Mouse (Mus musculus): ENCODE results near the gene Klhl3. TPM values are rescaled to one million over a fixed set of nuclear protein-coding genes. Genes with fewer than 3 reads are reported as not detected.

Klhl3 gene
- polyA plus RNA-seq, 1 experiment from 2014 or later = 8.9 TPM

DNA sequence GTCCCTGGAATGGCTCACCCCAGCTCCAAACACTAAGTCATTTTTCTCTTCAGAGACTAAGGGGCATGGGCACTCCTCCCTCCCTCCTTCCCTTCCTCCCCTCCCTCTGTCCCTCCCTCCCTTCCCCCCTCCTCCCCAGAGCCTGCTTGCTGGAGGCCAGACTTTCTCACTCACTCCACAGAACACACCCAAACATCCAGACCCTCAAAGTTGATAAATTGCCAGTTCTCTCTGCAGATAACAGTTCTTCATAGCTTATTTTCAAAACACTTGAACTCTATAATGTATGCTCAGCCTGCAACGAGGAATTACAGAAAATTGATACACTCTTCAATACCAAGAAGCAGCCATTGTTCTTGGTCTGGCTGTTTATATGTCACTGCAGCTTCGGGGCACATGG is 133.3 kb downstream of the Klhl3 start:
- peaks cover 22% of the 10 kb centered on the region for H3K4me1 ChIP-seq (replicated peaks)
- no peak for ATAC-seq
- peaks cover 3% of the 10 kb centered on the region; the same call in 1 of the 2 replicates for H3K9me3 ChIP-seq
- no peaks in the 10 kb centered on the region for H3K27me3 ChIP-seq
- no peak overlapping the region for H3K9ac ChIP-seq (replicated peaks)
- no peaks in the 10 kb centered on the region for H3K36me3 ChIP-seq
- H3K4me2 ChIP-seq (replicated peaks) = no peak overlapping the region
- WGBS = 32% methylated on average over 2 of the region's 2 CpGs
- no peak overlapping the region for H3K4me3 ChIP-seq (replicated peaks)
- 0 out of 2 replicates have a peak overlapping the region, but pooled peaks have one; percentile 0 for H3K27ac ChIP-seq

DNA sequence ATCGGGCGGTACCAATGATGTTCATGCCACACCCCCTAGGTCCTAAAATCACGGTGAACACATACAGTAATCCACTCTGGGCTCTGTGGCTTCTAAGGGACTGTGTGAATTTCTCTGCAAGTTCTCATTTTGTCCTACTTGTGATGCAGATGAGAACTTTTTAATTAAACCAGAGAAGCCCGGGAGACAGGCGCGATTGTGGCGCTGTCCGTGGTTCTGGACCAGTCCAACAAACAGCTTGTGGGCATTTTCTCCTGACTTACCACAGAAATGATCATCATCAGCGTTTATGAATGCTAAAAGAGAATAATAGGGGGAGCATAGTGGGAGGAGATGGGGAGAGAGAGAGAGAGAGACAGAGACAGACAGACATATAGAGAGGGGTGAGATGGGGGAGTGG is 134.5 kb downstream of the Klhl3 start:
- Histone ChIP-seq H3K4me1 (replicated peaks) (peaks cover 22% of the 10 kb centered on the region), H3K27me3 (no peaks in the 10 kb centered on the region), H3K9me3 (peaks cover 3% of the 10 kb centered on the region; the same call in 1 of the 2 replicates), H3K4me2 (replicated peaks) (no peak overlapping the region), H3K4me3 (replicated peaks) (no peak overlapping the region), H3K27ac (no peak overlapping the region), H3K9ac (replicated peaks) (no peak overlapping the region), H3K36me3 (no peaks in the 10 kb centered on the region)
- 23% methylated on average over 9 of the region's 9 CpGs for WGBS
- ATAC-seq = no peak

DNA sequence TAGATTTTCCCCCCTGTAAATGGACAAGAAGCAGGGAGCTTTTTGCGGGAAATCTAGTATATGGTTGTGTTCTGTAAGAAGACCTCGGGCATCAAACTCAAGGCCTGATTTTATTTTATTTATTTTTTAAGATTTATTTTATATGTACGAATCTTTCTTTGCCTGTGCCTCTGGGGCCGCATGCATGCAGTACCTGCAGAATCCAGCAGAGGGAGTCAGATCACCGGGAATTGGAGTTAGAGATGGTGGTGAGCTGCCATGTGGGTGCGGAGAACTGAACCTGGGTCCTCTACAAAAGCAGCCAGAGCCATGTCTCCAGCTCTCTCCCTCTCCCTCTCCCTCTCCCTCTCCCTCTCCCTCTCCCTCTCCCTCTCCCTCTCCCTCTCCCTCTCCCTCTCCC is 135.7 kb downstream of the Klhl3 start:
- Histone ChIP-seq H3K27ac (no peak overlapping the region), H3K36me3 (no peaks in the 10 kb centered on the region), H3K4me3 (replicated peaks) (no peak overlapping the region), H3K9ac (replicated peaks) (no peak overlapping the region), H3K4me1 (replicated peaks) (peaks cover 19% of the 10 kb centered on the region), H3K9me3 (peaks cover 3% of the 10 kb centered on the region; the same call in 1 of the 2 replicates), H3K27me3 (no peaks in the 10 kb centered on the region), H3K4me2 (replicated peaks) (no peak overlapping the region)
- WGBS = 87% methylated on average over 6 of the region's 6 CpGs
- no peak for ATAC-seq

DNA sequence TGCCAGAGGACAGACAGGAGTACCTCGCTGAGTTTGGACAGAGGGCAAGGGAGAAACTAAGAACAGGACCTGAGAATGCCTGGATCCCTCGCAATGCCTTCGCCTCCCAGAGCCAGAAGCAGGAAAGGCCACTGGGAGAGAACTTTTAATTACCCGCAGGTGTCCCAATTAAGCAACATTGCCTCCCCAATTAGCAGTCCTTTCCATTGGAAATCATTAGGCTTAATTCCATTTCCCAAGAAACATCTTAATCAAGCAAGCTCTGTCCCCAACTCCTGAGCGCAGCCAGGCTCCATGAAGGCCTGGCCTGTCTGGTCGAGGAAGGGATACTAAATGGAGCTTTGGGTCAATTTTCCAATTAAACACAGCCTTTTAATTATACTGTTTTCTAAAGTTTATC is 147.7 kb downstream of the Klhl3 start:
- no peaks in the 10 kb centered on the region for H3K9me3 ChIP-seq
- H3K27ac ChIP-seq = no peak overlapping the region
- H3K4me1 ChIP-seq (replicated peaks) = no peaks in the 10 kb centered on the region
- H3K27me3 ChIP-seq = no peaks in the 10 kb centered on the region
- 84% methylated on average over 6 of the region's 6 CpGs for WGBS
- no peak overlapping the region for H3K9ac ChIP-seq (replicated peaks)
- ATAC-seq = no peak
- H3K4me3 ChIP-seq (replicated peaks) = no peak overlapping the region
- H3K36me3 ChIP-seq = no peaks in the 10 kb centered on the region
- H3K4me2 ChIP-seq (replicated peaks) = no peak overlapping the region

DNA sequence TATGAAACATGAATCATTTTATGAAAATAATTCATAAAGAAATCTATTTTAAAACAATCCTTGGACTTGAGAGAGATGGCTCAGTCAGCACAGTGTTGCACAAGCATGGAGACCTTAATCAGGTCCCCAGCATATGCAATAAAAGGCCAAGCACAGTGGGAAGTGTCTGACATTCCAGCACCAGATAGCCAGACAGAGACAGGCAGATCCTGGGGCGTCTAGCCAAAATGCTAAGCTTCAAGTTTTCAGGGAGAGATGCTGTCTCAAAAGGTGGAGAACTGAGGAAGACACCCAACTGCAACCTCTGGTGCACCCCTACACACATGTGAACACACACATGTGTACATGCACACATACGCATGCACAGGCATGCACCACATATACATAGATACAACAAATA is 153.1 kb downstream of the Klhl3 start:
- Histone ChIP-seq H3K9me3 (no peaks in the 10 kb centered on the region; the same call in 1 of the 2 replicates), H3K27me3 (no peaks in the 10 kb centered on the region), H3K36me3 (no peaks in the 10 kb centered on the region), H3K4me3 (replicated peaks) (no peak overlapping the region), H3K9ac (replicated peaks) (no peak overlapping the region), H3K4me1 (replicated peaks) (no peaks in the 10 kb centered on the region), H3K4me2 (replicated peaks) (no peak overlapping the region), H3K27ac (no peak overlapping the region)
- ATAC-seq = no peak
- WGBS = 81% methylated on average over 2 of the region's 2 CpGs

DNA sequence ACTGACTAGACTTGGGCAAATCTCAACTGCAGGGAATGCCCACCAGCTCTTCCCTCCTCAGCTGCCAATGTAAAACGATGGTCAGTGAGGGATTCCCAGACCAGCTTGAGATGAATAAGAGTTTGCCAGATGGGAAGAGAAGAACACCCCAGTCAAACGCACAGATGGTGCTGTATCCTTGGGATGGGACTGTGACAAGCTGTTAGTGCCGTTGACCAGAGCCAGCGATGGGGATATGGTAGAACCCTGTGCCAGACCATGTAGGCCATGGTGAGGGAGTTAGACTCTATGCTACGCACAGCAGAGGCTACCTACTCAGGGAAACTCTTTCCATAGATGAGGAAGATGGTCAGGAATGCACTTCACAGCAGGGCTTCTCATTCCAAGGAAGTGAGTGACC is 153.6 kb downstream of the Klhl3 start:
- Histone ChIP-seq H3K4me2 (replicated peaks) (no peak overlapping the region), H3K4me1 (replicated peaks) (no peaks in the 10 kb centered on the region), H3K36me3 (no peaks in the 10 kb centered on the region), H3K27me3 (no peaks in the 10 kb centered on the region), H3K9me3 (no peaks in the 10 kb centered on the region; the same call in 1 of the 2 replicates), H3K27ac (no peak overlapping the region), H3K4me3 (replicated peaks) (no peak overlapping the region), H3K9ac (replicated peaks) (no peak overlapping the region)
- no peak for ATAC-seq
- WGBS = 91% methylated on average over 5 of the region's 5 CpGs

MicroRNAs within 50 kb of the gene (microRNA counts, 519-probe panel; counts per million panel counts)
- microRNA mmu-miR-874 = 110 counts per million, percentile 56 among the panel's probes with 10 or more counts

Small RNAs within 50 kb of the gene (microRNA-seq; reads per million reads assigned to microRNA genes)
- gene Mir874 = 235 reads per million, percentile 62 among the genes with 10 or more reads in this experiment

Other genes starting within 250 kb of the Klhl3 start
- gene Spock1, start 205.3 kb downstream of the Klhl3 start, polyA plus RNA-seq (2015; fragmentation: Nextera tagmentation; extraction: Ambion mirVana) = 45.1 and 50.4 TPM in 2 replicates
- 65.8 and 76.4 TPM in 2 replicates for gene Hnrnpa0, start 15.0 kb upstream of the Klhl3 start, polyA plus RNA-seq (2015; fragmentation: Nextera tagmentation; extraction: Ambion mirVana)
- gene Idnk, start 44.1 kb upstream of the Klhl3 start, polyA plus RNA-seq (2015; fragmentation: Nextera tagmentation; extraction: Ambion mirVana) = 70.3 and 77.4 TPM in 2 replicates
- gene Ubqln1, start 102.1 kb upstream of the Klhl3 start, polyA plus RNA-seq (2015; fragmentation: Nextera tagmentation; extraction: Ambion mirVana) = 116 and 132 TPM in 2 replicates
- gene Gkap1, start 162.1 kb upstream of the Klhl3 start, polyA plus RNA-seq (2015; fragmentation: Nextera tagmentation; extraction: Ambion mirVana) = 26.1 and 27.7 TPM in 2 replicates
- gene Kif27, start 245.5 kb upstream of the Klhl3 start, polyA plus RNA-seq (2015; fragmentation: Nextera tagmentation; extraction: Ambion mirVana) = 1.2 and 1.4 TPM in 2 replicates

All from midbrain, embryonic 13.5 days (tissue).